Mouse (Mus musculus) liver, adult 2 months (tissue): Measurements from ENCODE around the gene Pknox2. TPM values are rescaled to one million over a fixed set of nuclear protein-coding genes. Genes with fewer than 3 reads are reported as not detected.

Source experiments
- DNase-seq: peaks from one replicate; pipeline ENCODE4 v3.0.0-alpha.2; 2011; ENCODE audit warnings: low read depth, low spot score; ENCODE audit errors: extremely low read depth
- H3K27ac ChIP-seq: fragments of 200-500 bp; replicated peaks from 2 replicates; pipeline ENCODE4 v1.5.1; 2012; ENCODE audit warnings: low read depth, mild to moderate bottlenecking, control low read depth, inconsistent platforms, low read length; ENCODE audit not compliant: insufficient read depth
- H3K27me3 ChIP-seq: fragments of 200-500 bp; 2 replicates; pipeline ENCODE4 v1.6.1; 2012; ENCODE audit warnings: mild to moderate bottlenecking, moderate library complexity, low read length, inconsistent platforms; ENCODE audit not compliant: control insufficient read depth, insufficient read depth
- H3K36me3 ChIP-seq: fragments of 200-500 bp; 2 replicates; pipeline ENCODE4 v1.6.1; 2012; ENCODE audit warnings: low read length, inconsistent platforms; ENCODE audit not compliant: control insufficient read depth, insufficient read depth
- H3K4me1 ChIP-seq: fragments of 200-500 bp; 2 replicates; pipeline ENCODE4 v1.6.1; 2011; ENCODE audit warnings: low read length; ENCODE audit not compliant: control insufficient read depth, insufficient read depth
- H3K4me3 ChIP-seq: fragments of 200-500 bp; 2 replicates; pipeline ENCODE4 v1.5.1; 2011; ENCODE audit warnings: low read depth, mild to moderate bottlenecking, control low read depth, low read length, moderate library complexity; ENCODE audit not compliant: insufficient read depth
- H3K79me2 ChIP-seq: fragments of 200-500 bp; 2 replicates; pipeline ENCODE4 v1.6.1; 2012; ENCODE audit warnings: inconsistent platforms, mild to moderate bottlenecking, low read length, moderate library complexity; ENCODE audit not compliant: control insufficient read depth, insufficient read depth
- H3K9ac ChIP-seq: fragments of 200-500 bp; 2 replicates; pipeline ENCODE4 v1.6.1; 2012; ENCODE audit warnings: low read depth, mild to moderate bottlenecking, control low read depth, inconsistent platforms, low read length
- CTCF ChIP-seq: fragments of 200-500 bp; IDR thresholded peaks from 2 replicates; pipeline ENCODE4 v1.5.1; 2011; ENCODE audit warnings: low read depth, low read length, control low read depth
- POLR2A ChIP-seq: fragments of 200-500 bp; IDR thresholded peaks from 2 replicates; pipeline ENCODE4 v1.6.1; 2011; ENCODE audit warnings: low read length, control low read depth; ENCODE audit not compliant: insufficient read depth; ENCODE audit errors: extremely low read depth
- WGBS: fragments of 180-500 bp; shearing (Covaris S2); methylation state at CpG from one replicate; pipeline ENCODE4 v1.1.7; 2018; 5-methylcytosine and 5-hydroxymethylcytosine counted together
- polyA plus RNA-seq: library from polyadenylated mRNA; depleted of rRNA; stranded (reverse); fragments of >200 nt; gene quantifications from 2 replicates; pipeline ENCODE4 v1.2.3, GENCODE M21; 2012
- total RNA-seq: library from RNA; depleted of rRNA; stranded (reverse); fragments of >200 nt; gene quantifications from 2 replicates; pipeline ENCODE4 v1.2.3, GENCODE M21; 2014

The Pknox2 gene
- total and polyA plus RNA-seq, 2 experiments = 0.09 to 0.42 TPM

DNA sequence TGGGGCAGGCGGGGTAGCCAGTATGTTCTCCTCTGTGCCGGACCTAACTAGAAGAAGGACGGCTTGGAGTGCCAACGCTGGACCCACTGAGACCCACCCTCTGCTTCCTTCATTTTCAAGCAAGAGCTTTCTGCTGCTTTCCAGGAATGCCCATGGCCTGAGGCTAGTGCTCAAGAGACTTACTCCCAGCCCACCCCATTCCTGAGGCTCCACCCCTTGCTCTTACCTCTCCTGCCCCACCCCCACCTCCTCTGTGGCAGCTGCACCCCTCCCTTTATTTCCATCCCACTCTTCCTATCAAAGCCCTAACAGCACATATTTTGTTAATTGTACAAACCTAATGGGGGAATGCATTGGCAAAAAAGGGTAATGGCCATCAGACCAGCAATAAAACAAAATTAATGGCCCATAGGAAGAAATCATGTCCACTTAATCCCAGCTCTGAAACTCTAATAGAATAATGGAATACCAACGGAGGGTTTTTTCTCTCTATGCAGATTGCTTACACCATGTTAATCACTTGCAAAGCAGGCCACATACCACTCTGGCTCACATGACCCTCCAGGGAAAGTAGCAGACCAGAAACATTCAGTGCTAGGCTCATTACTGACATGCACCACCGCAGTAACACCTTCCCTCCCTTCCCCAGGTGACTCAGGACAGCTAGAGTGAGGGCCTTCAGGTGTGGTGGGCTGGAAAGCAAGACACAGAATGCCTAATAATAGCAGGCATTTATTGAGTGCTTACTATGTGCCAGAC, 57.1 kb downstream of the Pknox2 start:
- no peak for DNase-seq
- no peak overlapping the region for H3K27ac ChIP-seq

DNA sequence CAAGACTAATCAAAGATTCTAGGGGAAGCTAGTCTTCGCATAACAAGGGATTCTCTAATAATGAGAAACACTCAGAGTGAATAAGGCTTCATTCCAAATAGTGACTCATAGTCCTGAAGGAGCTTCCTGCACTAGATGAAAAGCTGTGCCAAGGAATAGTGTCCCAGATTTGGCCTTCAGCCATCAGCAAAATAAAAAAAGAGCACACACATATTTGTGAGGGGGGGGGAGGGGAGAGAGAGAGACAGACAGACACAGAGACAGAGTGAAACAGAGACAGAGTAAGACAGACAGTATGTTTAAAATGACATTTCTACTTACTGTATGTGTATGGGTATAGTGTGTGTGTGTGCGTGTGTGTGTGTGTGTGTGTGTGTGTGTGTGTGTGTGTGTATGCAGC, 61.8 kb downstream of the Pknox2 start:
- Histone ChIP-seq H3K4me3 (no peak overlapping the region), H3K79me2 (no peaks in the 10 kb centered on the region), H3K36me3 (no peaks in the 10 kb centered on the region), H3K4me1 (peaks cover 2% of the 10 kb centered on the region; the same call in 1 of the 2 replicates), H3K9ac (no peak overlapping the region), H3K27me3 (no peaks in the 10 kb centered on the region), H3K27ac (no peak overlapping the region)
- WGBS = 76% methylated on average over 2 of the region's 2 CpGs
- TF ChIP-seq CTCF = no peak
- TF ChIP-seq POLR2A = no peak
- peak; percentile 34 for DNase-seq

More for the DNA sequence above, 57.1 kb downstream of the Pknox2 start:
- Histone ChIP-seq H3K4me1 (no peaks in the 10 kb centered on the region), H3K27me3 (no peaks in the 10 kb centered on the region), H3K79me2 (no peaks in the 10 kb centered on the region), H3K9ac (no peak overlapping the region), H3K4me3 (no peak overlapping the region), H3K36me3 (no peaks in the 10 kb centered on the region)
- TF ChIP-seq CTCF (no peak), POLR2A (no peak)
- WGBS = 87% methylated on average over 6 of the region's 6 CpGs

DNA sequence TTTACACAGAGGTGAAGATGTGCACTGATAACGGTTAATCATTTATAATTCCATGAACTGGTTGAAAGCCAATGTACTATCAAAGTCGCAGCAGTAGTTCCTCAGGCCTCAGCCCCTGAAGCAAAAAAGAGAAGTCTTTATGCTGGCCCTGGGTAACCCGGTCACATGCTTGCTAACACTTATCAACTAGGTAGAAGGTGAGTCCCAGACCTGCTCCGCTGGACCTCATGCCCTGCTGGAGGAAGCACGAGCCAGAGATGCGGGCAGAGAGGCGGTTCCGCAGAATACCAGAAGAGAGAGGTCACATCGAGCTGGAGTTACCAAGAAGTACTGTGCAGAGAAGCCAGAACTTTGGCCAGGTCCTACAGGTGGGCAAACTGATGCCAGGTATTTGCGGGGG, 65.0 kb downstream of the Pknox2 start:
- H3K27ac ChIP-seq = no peak overlapping the region
- no peak overlapping the region for H3K4me3 ChIP-seq
- H3K79me2 ChIP-seq = no peaks in the 10 kb centered on the region
- H3K36me3 ChIP-seq = no peaks in the 10 kb centered on the region
- H3K9ac ChIP-seq = no peak overlapping the region
- 67% methylated on average over 10 of the region's 10 CpGs for WGBS
- peaks cover 2% of the 10 kb centered on the region; the same call in 1 of the 2 replicates for H3K4me1 ChIP-seq
- peak; percentile 83 for DNase-seq
- no peaks in the 10 kb centered on the region for H3K27me3 ChIP-seq
- TF ChIP-seq CTCF = no peak
- no peak for TF ChIP-seq POLR2A

DNA sequence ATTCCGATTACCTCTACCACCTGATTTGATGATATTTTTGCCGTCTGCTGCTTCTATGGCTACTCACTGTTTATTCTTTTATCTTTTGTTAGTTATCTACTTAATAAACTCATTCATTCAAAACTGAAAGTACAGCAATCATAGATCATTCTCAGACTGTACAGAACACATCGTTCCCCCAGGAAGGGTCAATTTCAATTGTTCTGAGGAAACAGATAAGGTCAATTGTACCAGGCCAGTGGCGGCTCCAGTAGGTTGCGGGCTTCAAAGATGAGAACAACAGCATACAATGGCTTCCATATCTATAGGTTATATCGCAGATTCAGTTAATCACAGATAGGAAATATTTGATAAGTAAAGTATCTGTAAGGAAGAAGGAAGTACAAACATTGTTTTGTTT, 66.9 kb downstream of the Pknox2 start:
- WGBS = 72% methylated on average over 6 of the region's 6 CpGs
- H3K36me3 ChIP-seq = no peaks in the 10 kb centered on the region
- TF ChIP-seq POLR2A = no peak
- TF ChIP-seq CTCF = no peak
- no peak overlapping the region for H3K27ac ChIP-seq
- no peaks in the 10 kb centered on the region for H3K27me3 ChIP-seq
- no peaks in the 10 kb centered on the region for H3K79me2 ChIP-seq
- DNase-seq = no peak
- H3K9ac ChIP-seq = no peak overlapping the region
- H3K4me1 ChIP-seq = peaks cover 2% of the 10 kb centered on the region; the same call in 1 of the 2 replicates
- no peak overlapping the region for H3K4me3 ChIP-seq

DNA sequence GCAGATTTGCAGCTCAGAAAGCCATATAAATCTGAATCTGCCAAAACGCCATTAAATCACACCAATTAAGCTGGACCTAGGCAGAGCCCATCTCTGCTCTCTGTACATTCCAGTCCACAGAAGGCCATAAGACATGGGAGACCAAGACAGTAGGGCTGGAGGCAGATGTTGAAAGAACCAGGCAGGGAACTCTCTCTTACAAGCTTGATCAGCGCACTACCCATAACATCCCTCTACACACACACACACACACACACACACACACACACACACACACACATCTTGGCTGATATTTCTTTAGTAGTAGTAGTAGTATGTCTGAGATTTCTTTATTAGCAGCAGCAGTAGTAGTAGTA, 70.2 kb downstream of the Pknox2 start:
- DNase-seq = no peak
- WGBS = 79% methylated on average over 2 of the region's 2 CpGs

DNA sequence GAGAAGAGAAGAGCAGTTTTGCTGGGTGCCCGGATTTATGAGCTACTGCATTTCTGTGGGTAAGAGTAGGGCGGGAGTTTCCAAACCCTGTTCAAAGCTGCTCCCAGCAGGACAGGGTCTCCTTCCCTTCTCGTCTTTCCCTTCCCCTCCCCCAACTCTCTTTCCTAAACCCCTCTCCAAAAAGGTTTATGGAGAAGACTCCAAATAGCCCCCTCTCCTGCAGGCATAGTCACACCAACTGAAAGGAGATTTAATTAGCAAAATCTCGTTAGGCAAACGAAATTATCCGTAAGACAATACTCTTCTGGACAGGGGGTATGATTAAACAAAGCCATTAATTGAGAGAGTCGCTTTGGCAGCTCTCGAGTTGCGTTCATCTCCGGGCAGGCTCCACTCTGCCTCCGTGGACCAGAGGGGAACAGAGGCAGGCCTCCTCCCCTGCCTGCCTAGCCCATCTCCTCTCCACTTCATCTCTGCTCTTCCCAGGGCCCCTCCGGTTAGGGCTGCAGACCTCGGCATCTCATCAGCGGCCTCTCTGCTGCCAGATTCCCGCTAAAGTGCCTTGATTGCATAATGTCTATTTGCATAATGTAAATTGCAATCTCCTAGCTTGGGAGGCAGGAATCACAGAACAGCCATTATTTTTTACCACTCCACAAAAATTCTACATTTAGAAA, 70.7 kb downstream of the Pknox2 start:
- Histone ChIP-seq H3K27me3 (no peaks in the 10 kb centered on the region), H3K27ac (no peak overlapping the region), H3K9ac (no peak overlapping the region), H3K4me3 (no peak overlapping the region), H3K4me1 (no peaks in the 10 kb centered on the region), H3K36me3 (no peaks in the 10 kb centered on the region), H3K79me2 (no peaks in the 10 kb centered on the region)
- DNase-seq = no peak
- WGBS = 57% methylated on average over 15 of the region's 15 CpGs
- TF ChIP-seq POLR2A (no peak), CTCF (no peak)

More for the DNA sequence above, 70.2 kb downstream of the Pknox2 start:
- Histone ChIP-seq H3K79me2 (no peaks in the 10 kb centered on the region), H3K4me3 (no peak overlapping the region), H3K27me3 (no peaks in the 10 kb centered on the region), H3K4me1 (no peaks in the 10 kb centered on the region), H3K27ac (no peak overlapping the region), H3K36me3 (no peaks in the 10 kb centered on the region), H3K9ac (no peak overlapping the region)
- TF ChIP-seq POLR2A (no peak), CTCF (no peak)
